Mouse (Mus musculus) intestine, embryonic 15.5 days (tissue): ENCODE data around the gene Gphb5. TPM values are rescaled to one million over a fixed set of nuclear protein-coding genes. Genes with fewer than 3 reads are reported as not detected.

Experiments used
- ATAC-seq: fragments of 200-750 bp; cut with Nextera tagmentation; 2 replicates; pipeline ENCODE4 v1.8.0; 2017; ENCODE audit warnings: moderate TSS enrichment, moderate library complexity
- H3K27ac ChIP-seq: fragments of 300-500 bp; sonication (generic); 2 replicates; pipeline ENCODE4 v1.5.1; 2015; ENCODE audit warnings: mild to moderate bottlenecking, inconsistent platforms
- H3K27me3 ChIP-seq: fragments of 300-500 bp; sonication (generic); replicated peaks from 2 replicates; pipeline ENCODE4 v1.6.1; 2015; ENCODE audit warnings: inconsistent platforms
- H3K36me3 ChIP-seq: fragments of 300-500 bp; sonication (generic); 2 replicates; pipeline ENCODE4 v1.6.1; 2015; ENCODE audit warnings: inconsistent platforms
- H3K4me1 ChIP-seq: fragments of 300-500 bp; sonication (generic); replicated peaks from 2 replicates; pipeline ENCODE4 v1.6.1; 2015; ENCODE audit warnings: inconsistent platforms
- H3K4me2 ChIP-seq: fragments of 300-500 bp; sonication (generic); replicated peaks from 2 replicates; pipeline ENCODE4 v1.6.1; 2015; ENCODE audit warnings: mild to moderate bottlenecking, inconsistent platforms
- H3K4me3 ChIP-seq: fragments of 300-500 bp; sonication (generic); replicated peaks from 2 replicates; pipeline ENCODE4 v1.5.1; 2015; ENCODE audit warnings: inconsistent platforms
- H3K9ac ChIP-seq: fragments of 300-500 bp; sonication (generic); 2 replicates; pipeline ENCODE4 v1.6.1; 2015; ENCODE audit warnings: inconsistent platforms
- H3K9me3 ChIP-seq: fragments of 300-500 bp; sonication (generic); 2 replicates; pipeline ENCODE4 v1.6.1; 2016; ENCODE audit warnings: inconsistent platforms
- WGBS: fragments of 180-500 bp; shearing (Covaris S2); methylation state at CpG from one replicate; pipeline ENCODE4 v1.1.7; 2015; 5-methylcytosine and 5-hydroxymethylcytosine counted together
- polyA plus RNA-seq: library from polyadenylated mRNA; unstranded; fragments of >200 nt; fragmentation: Nextera tagmentation; extraction: Ambion mirVana; gene quantifications from 2 replicates; pipeline ENCODE4 v1.2.1, GENCODE M21; 2015

The Gphb5 gene
- polyA plus RNA-seq, 1 experiment from 2014 or later, result not detected

- Histone ChIP-seq H3K4me2 (no peak overlapping the region), H3K9ac (no peak overlapping the region), H3K27me3 (no peaks in the 10 kb centered on the region), H3K36me3 (no peaks in the 10 kb centered on the region), H3K4me1 (no peaks in the 10 kb centered on the region), H3K4me3 (no peak overlapping the region), H3K27ac (no peak overlapping the region), H3K9me3 (no peaks in the 10 kb centered on the region)
- no peak for ATAC-seq
- 92% methylated on average over 16 of the region's 16 CpGs for WGBS
Measured at GRCm38 (mm10) chr12:75362456-75362855, 54.1 kb downstream of the Gphb5 start.

Other genes starting within 250 kb of the Gphb5 start
- 0.04 TPM in 1 of 2 replicates, not detected in the other for gene Kcnh5, start 239.4 kb downstream of the Gphb5 start, polyA plus RNA-seq
- gene Rhoj, start 108.5 kb downstream of the Gphb5 start, polyA plus RNA-seq, result 37.7 and 38.4 TPM in 2 replicates
- 9.3 and 11.8 TPM in 2 replicates for gene Ppp2r5e, start 179.5 kb upstream of the Gphb5 start, polyA plus RNA-seq